Mouse (Mus musculus) left cerebral cortex, adult 9 months (tissue): ENCODE measurements at regions not wholly inside any gene's neighbourhood (a gene's known extent, or its start where the extent isn't known, plus 50 kb on each side); places are given as distances from the start of the nearest gene placed in this dataset.

Experiments
- DNase-seq, 2 experiments: peaks; one replicate each; pipeline ENCODE4 v3.0.0; 2022; ENCODE audit warnings: low spot score in 2 of 2

GRCm38 (mm10) chr9:34423062-34423461 is 62.6 kb upstream of the Kirrel3 start:
- DNase-seq: no peak

DNA sequence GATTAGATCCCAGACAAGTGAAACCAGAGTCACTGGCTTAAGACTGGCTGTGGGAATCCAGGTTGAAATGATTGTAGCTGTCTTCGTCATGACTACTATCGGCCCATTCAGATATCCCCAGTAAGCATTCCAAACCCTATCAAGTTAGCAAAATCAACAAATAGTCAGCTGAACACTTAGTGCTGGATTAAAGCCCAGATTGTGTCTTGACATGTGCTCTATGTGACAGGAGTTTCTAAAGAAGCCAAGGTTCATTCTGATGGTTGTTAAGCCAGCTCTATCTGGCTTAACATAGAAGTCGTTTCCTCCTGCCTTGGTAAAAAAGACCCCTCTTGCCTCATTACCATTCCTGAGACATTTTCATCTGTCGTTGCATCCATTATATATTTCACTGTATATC is 59.1 kb upstream of the Kirrel3 start:
- DNase-seq: no peak

GRCm38 (mm10) chr9:34427711-34428110 is 58.0 kb upstream of the Kirrel3 start:
- DNase-seq: no peak
